ENCODE assay signal across 18 mouse cellular contexts in the genomic region with DNA sequence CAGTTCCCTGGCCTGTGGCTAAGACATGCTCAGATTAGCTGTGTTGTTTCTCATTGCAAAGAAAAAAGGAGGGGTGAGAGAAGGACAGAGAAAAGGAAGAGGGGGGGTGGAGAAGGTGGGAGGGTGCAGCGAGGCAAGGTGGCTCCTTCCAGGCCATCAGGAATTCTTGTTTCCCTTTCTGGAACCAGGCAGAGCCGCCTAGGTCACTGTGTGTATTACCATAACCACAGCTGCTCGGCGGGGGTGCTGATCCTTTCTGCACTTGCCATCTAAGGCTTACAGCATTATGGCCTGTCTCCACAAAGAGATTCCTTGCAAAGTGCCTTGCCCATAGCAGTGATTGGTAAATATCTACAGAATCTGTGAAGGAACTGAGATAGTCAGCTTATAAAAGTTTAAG.
DNase-seq lines count a peak whose midpoint lies in the region; ATAC-seq and TF ChIP-seq lines count a peak whose summit lies in the region.
"Had no signal": no experiment of that assay in that cellular context is flagged by ENCODE, and none has a peak within 500 bp of the region (broad histone marks: within the 10 kb centered on the region; RNA-seq: fewer than 3 reads in every experiment).

No protein-coding gene starts in this region.

- H3K27ac ChIP-seq in forebrain, embryonic 10.5 days: peak overlapping the region; percentile 37; the same call in 1 of the 2 replicates
- no peak overlapping the region for H3K27ac ChIP-seq in forebrain, postnatal 0 days (ENCODE audit: low read depth, low read length)
- no peak overlapping the region for H3K27ac ChIP-seq in kidney, embryonic 16.5 days (ENCODE audit: low read length)
- no peak overlapping the region for H3K27ac ChIP-seq in ES-Bruce4 (ENCODE audit: insufficient read depth, low read length)
- peak overlapping the region; percentile 63 for H3K27ac ChIP-seq in embryonic facial prominence, embryonic 10.5 days (replicated peaks)
- H3K27ac ChIP-seq: embryonic facial prominence, embryonic 15.5 days; heart, embryonic 10.5 days; liver, embryonic 14.5 days; lung, embryonic 15.5 days had no signal

- H3K9me3 ChIP-seq in forebrain, embryonic 10.5 days: no peaks in the 10 kb centered on the region
- H3K9me3 ChIP-seq in forebrain, postnatal 0 days (ENCODE audit: low read length): no peaks in the 10 kb centered on the region
- H3K9me3 ChIP-seq in kidney, embryonic 16.5 days (ENCODE audit: low read length): no peaks in the 10 kb centered on the region
- H3K9me3 ChIP-seq in ES-Bruce4 (replicated peaks; ENCODE audit: control insufficient read depth, insufficient read depth, low read length, poor library complexity, severe bottlenecking): no peaks in the 10 kb centered on the region
- H3K9me3 ChIP-seq in embryonic facial prominence, embryonic 10.5 days: no peaks in the 10 kb centered on the region
- H3K9me3 ChIP-seq: embryonic facial prominence, embryonic 15.5 days; heart, embryonic 10.5 days; limb, embryonic 13.5 days; lung, embryonic 15.5 days had no signal

- DNase-seq in forebrain, embryonic 10.5 days (ENCODE audit: extremely low spot score, low spot score): no peak
- DNase-seq in forebrain, postnatal 0 days: no peak
- no peak for DNase-seq in kidney, adult 8-10 months
- no peak for DNase-seq in embryonic facial prominence, embryonic 10.5 days (ENCODE audit: low spot score)
- DNase-seq in gastrocnemius, adult 8-10 months (ENCODE audit: low spot score in 2 of 2): no peak
- no peak for DNase-seq in spleen, adult 12 weeks (ENCODE audit: low spot score)
- DNase-seq: cerebellum, adult 8-10 months; kidney, adult 9 months; right cerebral cortex, adult 18-20 months; thymus, postnatal 36 days had no signal

- no peaks in the 10 kb centered on the region for H3K36me3 ChIP-seq in forebrain, embryonic 10.5 days (replicated peaks)
- H3K36me3 ChIP-seq in forebrain, postnatal 0 days (ENCODE audit: insufficient read depth): no peaks in the 10 kb centered on the region
- no peaks in the 10 kb centered on the region for H3K36me3 ChIP-seq in kidney, embryonic 16.5 days (ENCODE audit: insufficient read depth, low read length)
- no peaks in the 10 kb centered on the region for H3K36me3 ChIP-seq in ES-Bruce4 (ENCODE audit: control insufficient read depth, insufficient read depth, low read length, poor library complexity, severe bottlenecking)
- H3K36me3 ChIP-seq in embryonic facial prominence, embryonic 10.5 days (replicated peaks): no peaks in the 10 kb centered on the region
- H3K36me3 ChIP-seq: embryonic facial prominence, embryonic 15.5 days; heart, embryonic 10.5 days; limb, embryonic 13.5 days; lung, embryonic 15.5 days had no signal

- 0 out of 2 replicates have a peak, but pooled peaks have one; percentile 23 for TF ChIP-seq EP300 in ES-Bruce4 (IDR thresholded peaks at IDR 0.05; ENCODE audit: insufficient read depth, low read depth, low read length)

- H3K4me3 ChIP-seq in forebrain, embryonic 10.5 days: no peak overlapping the region
- no peak overlapping the region for H3K4me3 ChIP-seq in forebrain, postnatal 0 days (ENCODE audit: low read depth, low read length)
- H3K4me3 ChIP-seq in kidney, embryonic 16.5 days (ENCODE audit: low read length): no peak overlapping the region
- H3K4me3 ChIP-seq in ES-Bruce4 (ENCODE audit: low read depth, low read length): no peak overlapping the region
- H3K4me3 ChIP-seq in embryonic facial prominence, embryonic 10.5 days: no peak overlapping the region
- H3K4me3 ChIP-seq: embryonic facial prominence, embryonic 15.5 days; heart, embryonic 10.5 days; limb, embryonic 13.5 days; lung, embryonic 15.5 days had no signal

- H3K4me1 ChIP-seq in forebrain, embryonic 10.5 days: peaks cover 33% of the 10 kb centered on the region
- 0 out of 2 replicates have a peak, but pooled peaks cover 6% of the 10 kb centered on the region for H3K4me1 ChIP-seq in forebrain, postnatal 0 days (ENCODE audit: insufficient read depth)
- H3K4me1 ChIP-seq in kidney, embryonic 16.5 days (ENCODE audit: insufficient read depth, low read length): no peaks in the 10 kb centered on the region
- peaks cover 2% of the 10 kb centered on the region for H3K4me1 ChIP-seq in ES-Bruce4 (ENCODE audit: control insufficient read depth, insufficient read depth, low read length)
- H3K4me1 ChIP-seq in embryonic facial prominence, embryonic 10.5 days: peaks cover 27% of the 10 kb centered on the region
- H3K4me1 ChIP-seq: lung, embryonic 15.5 days had no signal

- H3K4me2 ChIP-seq in forebrain, postnatal 0 days (ENCODE audit: low read depth): no peak overlapping the region
- H3K4me2 ChIP-seq in kidney, embryonic 16.5 days (replicated peaks; ENCODE audit: low read depth, low read length): no peak overlapping the region
- H3K4me2 ChIP-seq: embryonic facial prominence, embryonic 15.5 days; limb, embryonic 13.5 days; lung, embryonic 15.5 days had no signal

- H3K27me3 ChIP-seq in forebrain, embryonic 10.5 days (ENCODE audit: poor library complexity, severe bottlenecking): no peaks in the 10 kb centered on the region
- no peaks in the 10 kb centered on the region for H3K27me3 ChIP-seq in forebrain, postnatal 0 days (ENCODE audit: insufficient read depth, low read length)
- H3K27me3 ChIP-seq in kidney, embryonic 16.5 days (ENCODE audit: insufficient read depth, low read length): no peaks in the 10 kb centered on the region
- H3K27me3 ChIP-seq in ES-Bruce4 (ENCODE audit: control insufficient read depth, insufficient read depth, low read length, poor library complexity, severe bottlenecking): no peaks in the 10 kb centered on the region
- no peaks in the 10 kb centered on the region for H3K27me3 ChIP-seq in embryonic facial prominence, embryonic 10.5 days (replicated peaks; ENCODE audit: low read depth, poor library complexity, severe bottlenecking)
- H3K27me3 ChIP-seq: embryonic facial prominence, embryonic 15.5 days; limb, embryonic 13.5 days; lung, embryonic 15.5 days had no signal

- ATAC-seq in forebrain, postnatal 0 days: no peak
- 0 out of 2 replicates have a peak, but pooled peaks have one; percentile 31 for ATAC-seq in kidney, embryonic 16.5 days (ENCODE audit: low FRiP score, low TSS enrichment)
- ATAC-seq: CD4-positive, CD25-positive, alpha-beta regulatory T cell, adult 4 months had no signal

- no peak for TF ChIP-seq CTCF in forebrain, postnatal 0 days (IDR thresholded peaks at IDR 0.05; ENCODE audit: low read depth)
- TF ChIP-seq CTCF in ES-Bruce4 (IDR thresholded peaks at IDR 0.05; ENCODE audit: low read depth, low read length): no peak

- WGBS in forebrain, embryonic 10.5 days: 37% methylated on average over 4 of the region's 4 CpGs
- 34% methylated on average over 4 of the region's 4 CpGs for WGBS in forebrain, postnatal 0 days
- 18% methylated on average over 4 of the region's 4 CpGs for WGBS in kidney, embryonic 16.5 days
- 27% methylated on average over 4 of the region's 4 CpGs for WGBS in embryonic facial prominence, embryonic 10.5 days

- no peak overlapping the region for H3K9ac ChIP-seq in forebrain, postnatal 0 days
- H3K9ac ChIP-seq in kidney, embryonic 16.5 days (replicated peaks; ENCODE audit: low read length): no peak overlapping the region
- no peak overlapping the region for H3K9ac ChIP-seq in ES-Bruce4 (ENCODE audit: low read depth, poor library complexity, severe bottlenecking)
- H3K9ac ChIP-seq: embryonic facial prominence, embryonic 15.5 days; limb, embryonic 13.5 days; liver, embryonic 14.5 days; lung, embryonic 15.5 days had no signal

- no peak for TF ChIP-seq POLR2A in ES-Bruce4 (IDR thresholded peaks at IDR 0.05; ENCODE audit: insufficient read depth, low read length)

Comparison
In these comparisons a context has a peak if more than half of its experiments do, and no peak if none do; other contexts are left out.
1. H3K27ac ChIP-seq: peak in forebrain, embryonic 10.5 days (single experiment) and embryonic facial prominence, embryonic 10.5 days (single experiment); none in forebrain, postnatal 0 days (single experiment), kidney, embryonic 16.5 days (single experiment) and ES-Bruce4 (single experiment).